Mouse (Mus musculus) cerebellum, postnatal 36 days (tissue): ENCODE measurements around the gene Galnt15.

Source experiments
- DNase-seq, 2 experiments: peaks; one replicate each; pipeline ENCODE4 v3.0.0; 2021 to 2022; ENCODE audit warnings: mixed read lengths in 2 of 2

Galnt15 gene

GRCm38 (mm10) chr14:32091704-32092103 is 62.9 kb downstream of the Galnt15 start:
- DNase-seq, result no peak

GRCm38 (mm10) chr14:32093018-32093417 is 64.2 kb downstream of the Galnt15 start:
- DNase-seq, result no peak

- DNase-seq, result no peak
These were observed 64.8 kb downstream of the Galnt15 start for GRCm38 (mm10) chr14:32093500-32094117.

GRCm38 (mm10) chr14:32095646-32096045 is 66.9 kb downstream of the Galnt15 start:
- no peak for DNase-seq

- DNase-seq, result no peak
These were observed 68.0 kb downstream of the Galnt15 start for GRCm38 (mm10) chr14:32096740-32097139.

- DNase-seq, result no peak
These were observed 68.9 kb downstream of the Galnt15 start for GRCm38 (mm10) chr14:32097691-32098090.

- DNase-seq, result no peak
These were observed 70.2 kb downstream of the Galnt15 start for GRCm38 (mm10) chr14:32098951-32099350.

- DNase-seq, result no peak
These were observed 74.8 kb downstream of the Galnt15 start for GRCm38 (mm10) chr14:32103556-32103955.

- no peak for DNase-seq
These were observed 76.9 kb downstream of the Galnt15 start for GRCm38 (mm10) chr14:32105663-32106062.

GRCm38 (mm10) chr14:32106911-32107310 is 78.1 kb downstream of the Galnt15 start:
- no peak for DNase-seq
